Mouse (Mus musculus): ENCODE measurements around the gene Tfr2.

Gene Tfr2

DNA sequence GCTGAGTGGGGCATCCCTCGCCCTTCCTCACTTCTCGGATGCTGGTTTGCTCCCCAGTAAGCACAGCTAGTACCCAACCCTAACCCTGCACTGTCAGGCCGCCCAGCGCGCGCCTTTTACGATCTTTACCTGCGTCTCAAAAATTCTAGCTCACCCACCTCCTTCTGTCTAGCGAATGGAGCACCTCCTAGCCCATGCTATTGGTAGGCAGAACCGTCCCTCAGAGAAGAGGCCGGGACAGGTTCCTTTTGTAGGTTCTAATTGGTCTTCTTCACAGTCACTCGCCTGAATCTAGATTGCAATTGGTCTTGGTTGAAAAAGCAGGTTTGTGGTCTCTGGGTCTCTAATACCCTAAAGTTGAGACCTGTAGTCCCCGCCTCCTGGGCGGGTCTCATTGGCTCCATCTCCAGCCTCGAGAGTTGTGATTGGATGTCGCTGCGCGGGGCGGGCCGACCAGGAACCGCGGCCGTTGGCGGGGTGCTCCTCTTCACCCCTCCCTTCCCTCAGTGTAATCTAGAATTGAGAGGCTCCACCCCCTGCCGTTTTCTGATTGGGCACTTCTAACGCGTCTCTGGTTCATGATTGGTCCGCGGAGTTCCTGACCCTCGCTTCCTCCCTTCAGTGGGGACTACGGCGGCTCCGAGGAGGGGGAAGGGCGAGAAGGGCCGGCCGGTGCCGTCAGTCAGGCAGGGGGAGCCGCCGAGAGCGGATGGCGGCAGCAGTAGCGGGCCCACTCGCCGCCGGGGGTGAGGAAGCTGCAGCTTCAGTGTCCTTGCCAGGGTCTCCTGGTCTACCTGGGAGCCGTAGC lies 59.1 kb downstream of the Tfr2 start, which contains the start of the genes Fbxo24, Lrch4 and Gm20605:
Gene Fbxo24 (minus strand): TSS at position 505 of the 808 bp plus-strand sequence.
Gene Lrch4 (plus strand): TSS at position 624 of the 808 bp plus-strand sequence.
Gene Gm20605 (plus strand): TSS at position 678 of the 808 bp plus-strand sequence.
- DNase-seq, result peak; percentile 100

DNA sequence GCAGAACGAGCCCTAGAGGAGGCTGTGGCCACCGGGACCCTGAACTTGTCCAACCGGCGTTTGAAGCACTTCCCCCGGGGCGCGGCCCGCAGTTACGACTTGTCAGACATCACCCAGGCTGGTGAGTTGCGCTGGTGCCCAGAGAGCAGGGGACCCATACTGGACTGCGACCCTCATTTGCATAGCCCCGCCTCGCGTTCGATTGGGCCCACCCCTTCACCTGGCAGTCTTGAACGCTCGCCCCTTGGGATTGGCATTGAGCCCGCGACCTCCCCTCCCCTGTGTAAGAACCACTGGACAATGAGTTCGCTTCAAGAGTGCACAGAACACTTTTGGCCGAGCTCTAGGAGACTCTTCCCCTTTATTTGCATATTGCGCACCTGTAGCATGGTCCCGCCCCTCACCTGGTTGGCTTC lies 59.7 kb downstream of the Tfr2 start:
- DNase-seq, result no peak

DNA sequence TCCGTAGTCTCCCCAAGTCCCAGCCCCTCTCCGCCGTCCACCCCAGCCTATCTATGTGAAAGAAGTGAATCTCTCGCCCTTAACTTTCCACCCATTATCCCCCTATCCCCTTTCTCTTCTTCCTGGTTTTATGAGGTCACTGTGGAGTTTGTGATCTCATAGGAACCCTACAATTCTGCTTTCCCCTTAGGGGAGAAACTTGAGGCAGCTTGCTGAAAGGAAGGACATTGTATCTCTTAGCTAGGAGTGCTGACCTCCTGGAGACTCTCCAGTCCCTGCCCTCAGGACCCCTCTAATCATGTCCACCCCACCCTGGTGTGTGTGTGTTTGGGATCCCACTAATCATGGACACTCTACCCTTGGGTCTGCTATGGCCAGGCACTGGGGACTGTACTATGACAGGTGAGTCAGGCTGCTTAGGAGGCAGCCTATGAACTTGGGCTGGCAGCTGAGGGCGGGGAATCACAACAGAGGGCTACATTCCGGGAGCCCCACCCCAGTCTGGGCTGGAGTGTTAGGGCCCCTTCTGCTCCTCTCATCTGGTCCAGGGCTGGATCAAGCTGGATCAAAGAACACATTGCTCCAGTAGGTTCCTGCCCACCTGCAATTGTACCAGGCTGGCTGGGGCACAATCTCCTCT lies 60.4 kb downstream of the Tfr2 start:
- no peak for DNase-seq

DNA sequence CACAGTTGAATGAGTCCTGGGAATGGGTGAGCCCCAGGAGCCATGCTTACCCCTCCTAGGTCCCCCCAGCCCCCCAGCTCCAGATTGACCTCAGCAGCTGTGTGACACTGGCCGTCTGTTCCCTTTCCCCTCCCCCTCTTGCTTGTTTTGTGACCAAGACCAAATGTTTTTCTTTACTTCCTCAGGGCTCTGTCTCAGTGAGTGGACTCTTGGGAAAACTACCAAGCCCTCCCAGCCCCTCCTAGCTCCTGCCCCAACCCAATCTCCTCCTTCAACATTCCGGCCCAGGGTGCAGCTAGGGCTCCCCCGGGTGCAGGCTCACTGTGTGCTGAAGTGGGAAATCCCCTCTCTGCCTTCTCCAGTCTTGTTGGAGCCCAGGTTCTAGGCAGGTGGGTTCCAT lies 61.0 kb downstream of the Tfr2 start:
- DNase-seq, result no peak

DNA sequence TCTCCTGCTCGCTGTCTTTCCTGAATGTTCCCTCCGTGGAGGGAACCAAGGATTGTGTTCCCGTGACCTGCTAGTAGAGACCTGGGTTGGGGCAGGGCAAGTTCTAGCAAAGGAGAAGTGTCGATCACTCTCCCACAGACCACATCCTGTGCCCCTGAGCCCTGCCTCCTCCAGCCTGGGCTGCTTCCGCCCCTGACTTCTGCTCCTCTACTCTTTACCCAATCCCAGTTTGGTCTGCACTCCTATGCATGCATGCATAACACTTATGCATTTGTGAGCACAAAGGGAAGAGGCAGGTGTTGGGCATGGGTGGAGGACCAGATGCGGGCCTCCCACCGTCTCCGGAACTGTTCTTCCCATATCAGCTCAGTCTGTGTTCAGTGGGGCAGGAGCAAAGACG lies 61.5 kb downstream of the Tfr2 start:
- DNase-seq, result no peak

DNA sequence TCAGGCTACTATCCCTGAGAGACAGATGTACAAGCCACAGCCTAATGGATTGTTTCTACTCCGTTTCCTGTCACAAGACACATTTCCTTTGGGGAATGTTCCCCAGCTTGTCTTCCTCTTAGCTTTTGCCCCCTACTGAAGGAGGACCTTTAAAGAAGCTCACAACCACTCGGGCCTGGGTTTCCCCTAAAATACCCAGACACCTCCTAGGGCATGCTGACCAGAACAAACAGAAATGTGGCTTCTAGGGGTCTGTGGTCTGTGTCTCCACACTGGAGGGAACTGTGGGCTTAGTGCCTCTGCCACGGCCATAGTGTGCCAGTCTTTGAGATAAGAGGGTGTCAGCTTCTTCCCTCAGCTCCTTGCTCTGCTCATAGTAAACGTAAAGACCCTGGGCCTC lies 62.0 kb downstream of the Tfr2 start:
- DNase-seq, result no peak

DNA sequence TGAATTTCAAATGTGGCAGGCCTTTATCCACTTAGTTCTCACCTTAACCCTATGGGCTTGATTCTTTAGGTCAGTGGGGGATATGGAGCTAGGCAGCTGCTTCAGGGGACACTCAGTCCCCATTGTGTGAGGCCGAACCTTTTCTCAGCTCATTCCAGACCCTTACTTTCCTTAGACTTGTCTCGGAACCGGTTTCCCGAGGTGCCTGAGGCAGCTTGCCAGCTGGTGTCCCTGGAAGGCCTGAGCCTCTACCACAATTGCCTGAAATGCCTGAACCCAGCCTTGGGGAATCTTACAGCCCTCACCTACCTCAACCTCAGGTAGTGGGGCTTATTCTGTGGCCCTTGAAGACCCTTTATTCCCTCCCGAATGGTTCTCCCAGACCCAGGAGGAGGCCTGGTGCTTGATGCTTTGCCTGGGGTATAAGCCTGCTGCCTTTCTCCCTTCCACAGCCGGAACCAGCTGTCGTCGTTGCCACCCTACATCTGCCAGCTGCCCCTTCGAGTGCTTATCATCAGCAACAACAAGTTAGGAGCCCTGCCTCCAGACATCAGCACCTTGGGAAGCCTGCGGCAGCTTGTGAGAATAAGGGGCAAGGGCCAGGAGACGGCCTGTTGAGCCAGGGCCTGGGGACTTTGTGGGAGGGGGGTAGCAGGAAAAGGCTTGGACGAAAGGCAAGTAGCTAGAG lies 63.9 kb downstream of the Tfr2 start:
- DNase-seq, result no peak
